Mouse (Mus musculus): ENCODE results near the gene Ptpn3.

Ptpn3 gene

GRCm38 (mm10) chr4:57261813-57262212 lies 39.8 kb downstream of the Ptpn3 start:
- no peak for DNase-seq

GRCm38 (mm10) chr4:57258159-57259035 lies 43.2 kb downstream of the Ptpn3 start:
- DNase-seq = no peak

- DNase-seq = no peak
These were observed 44.2 kb downstream of the Ptpn3 start for GRCm38 (mm10) chr4:57257409-57257808.

- no peak for DNase-seq
These were observed 44.9 kb downstream of the Ptpn3 start for GRCm38 (mm10) chr4:57256761-57257160.

DNA sequence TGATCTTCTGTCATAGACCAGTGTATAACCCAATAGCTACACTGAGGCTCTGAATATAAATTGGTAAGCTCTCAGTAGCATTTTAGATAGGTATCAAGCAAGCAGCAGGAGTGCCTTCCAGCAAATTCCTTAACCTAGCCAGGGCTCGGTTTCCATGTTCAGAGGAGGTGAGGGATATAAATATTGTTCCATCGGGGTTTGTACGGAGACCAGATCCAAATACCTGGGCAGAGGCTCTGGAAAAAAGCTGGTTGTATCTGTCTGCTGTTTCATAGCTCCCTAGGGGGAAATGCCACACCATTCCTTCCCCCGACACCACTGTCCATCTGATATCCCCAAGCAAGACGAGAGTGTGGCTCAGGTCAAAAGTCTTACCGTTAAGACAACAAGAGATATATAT lies 47.2 kb downstream of the Ptpn3 start:
- DNase-seq = no peak

DNA sequence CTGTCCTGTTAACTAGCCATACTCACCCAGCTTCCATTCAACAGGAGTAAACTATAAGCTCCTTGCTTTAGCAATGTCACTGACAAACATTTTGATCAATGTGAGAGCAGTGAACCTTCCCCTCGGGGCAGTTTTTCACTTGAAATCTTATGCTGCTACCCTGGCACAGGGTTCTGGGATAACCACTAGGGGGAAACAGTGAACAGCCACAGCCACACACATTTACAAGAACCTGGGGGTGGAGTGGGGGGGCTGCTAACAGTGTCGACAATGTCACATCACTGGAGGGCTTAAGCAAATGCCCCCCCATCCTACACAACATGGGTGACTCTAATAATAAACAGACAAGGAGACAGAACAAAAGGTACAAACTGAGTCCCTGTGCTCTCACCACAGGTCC lies 51.0 kb downstream of the Ptpn3 start:
- peak; percentile 38 for DNase-seq

- no peak for DNase-seq
These were observed 52.5 kb downstream of the Ptpn3 start for GRCm38 (mm10) chr4:57249108-57249507.

DNA sequence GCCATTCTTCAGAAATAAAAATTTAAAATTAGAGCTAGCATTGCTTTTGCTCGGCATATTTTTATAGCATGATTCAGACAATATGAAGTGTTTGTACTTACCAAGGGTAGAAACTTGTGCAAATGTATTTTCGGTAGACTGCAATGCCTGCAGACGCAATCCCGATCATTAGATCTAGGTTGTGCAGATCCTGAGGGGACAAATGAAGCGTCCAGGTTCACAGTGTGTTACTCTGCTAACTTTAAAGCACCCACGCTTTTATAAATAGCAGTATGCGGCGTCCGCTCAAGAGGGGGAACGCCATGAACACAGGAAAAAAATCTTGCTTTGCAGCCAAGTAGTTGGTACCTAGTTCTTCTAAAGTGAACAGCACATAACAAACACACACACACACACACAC lies 56.8 kb downstream of the Ptpn3 start:
- DNase-seq = no peak

DNA sequence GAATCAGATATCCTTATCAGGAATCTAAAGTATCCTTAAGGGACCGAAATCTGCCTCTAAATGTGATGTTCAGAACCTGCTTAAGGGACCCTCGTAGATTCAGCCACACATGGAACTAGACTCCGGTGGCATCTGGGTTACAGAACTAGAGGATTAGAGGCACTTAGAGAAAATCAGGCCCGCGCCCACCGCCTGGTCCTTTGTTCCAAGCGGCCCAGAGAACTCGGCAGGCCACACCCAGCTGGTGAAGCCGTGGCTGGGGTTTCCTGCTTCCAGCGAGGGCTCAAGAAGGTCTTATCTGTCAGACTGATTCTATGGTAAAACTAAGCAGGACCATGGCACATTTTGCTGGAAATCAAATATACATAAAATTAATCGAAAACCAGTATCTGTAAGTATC lies 58.3 kb downstream of the Ptpn3 start:
- no peak for DNase-seq

- peak; percentile 24 for DNase-seq
These were observed 60.7 kb downstream of the Ptpn3 start for GRCm38 (mm10) chr4:57240934-57241333.

DNA sequence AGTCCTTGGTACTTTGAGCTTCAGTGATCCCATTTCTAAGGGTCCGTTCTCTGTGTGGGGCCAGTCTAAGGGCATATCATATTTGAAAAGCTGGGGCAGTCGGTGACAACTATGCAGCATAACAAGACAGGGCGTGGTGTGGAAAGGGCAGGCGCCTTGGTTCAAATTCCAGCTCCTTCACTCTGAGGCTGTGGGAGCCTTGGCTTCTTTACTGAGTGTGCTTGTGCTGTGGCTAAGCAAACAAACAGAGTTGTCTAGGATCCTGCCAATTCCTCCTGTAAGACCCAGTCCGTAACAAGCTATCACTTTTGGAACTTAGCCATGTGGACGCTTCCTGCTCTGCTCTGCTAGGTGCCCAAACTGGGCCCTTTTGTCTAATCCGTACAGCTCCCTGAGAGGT lies 61.5 kb downstream of the Ptpn3 start:
- no peak for DNase-seq

GRCm38 (mm10) chr4:57239112-57239511 lies 62.5 kb downstream of the Ptpn3 start:
- no peak for DNase-seq

DNA sequence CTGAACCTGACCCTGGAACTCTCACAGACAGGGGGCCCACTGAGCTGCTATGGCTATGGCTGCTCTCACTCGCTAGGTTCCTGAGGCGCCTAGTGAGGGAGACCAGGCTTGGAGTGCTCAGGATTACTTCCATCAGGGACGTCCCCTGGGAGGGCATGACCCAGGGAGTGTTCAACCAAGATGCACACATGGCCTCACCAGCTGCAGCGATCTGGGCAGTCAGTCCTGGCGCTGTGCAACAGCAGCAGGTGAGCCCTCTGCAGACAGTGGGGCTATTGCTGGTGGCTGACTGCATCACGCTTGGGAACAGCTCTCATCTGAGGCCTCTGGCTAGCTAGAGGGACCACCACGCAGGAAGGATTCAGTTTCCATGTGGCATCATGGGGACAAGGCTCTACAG lies 63.5 kb downstream of the Ptpn3 start:
- DNase-seq = no peak

DNA sequence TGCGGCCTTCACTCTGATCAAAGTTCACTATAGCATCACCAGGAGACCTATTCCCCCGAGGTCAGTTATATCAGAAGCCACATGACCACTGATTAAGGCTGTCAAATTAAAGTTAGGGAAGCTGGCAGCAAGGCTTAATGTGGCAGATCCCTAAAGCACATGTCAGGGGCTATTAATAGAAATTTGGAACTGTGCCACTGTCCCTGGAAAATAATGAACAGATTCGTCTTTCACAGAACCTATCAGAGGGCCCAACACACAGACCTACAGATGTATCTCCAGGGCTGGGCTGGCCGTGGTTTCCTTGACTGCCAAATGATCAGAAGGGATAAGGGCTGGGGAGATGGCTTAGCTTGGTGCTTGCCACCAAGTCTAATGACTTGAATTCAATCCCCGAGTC lies 65.1 kb downstream of the Ptpn3 start:
- no peak for DNase-seq

DNA sequence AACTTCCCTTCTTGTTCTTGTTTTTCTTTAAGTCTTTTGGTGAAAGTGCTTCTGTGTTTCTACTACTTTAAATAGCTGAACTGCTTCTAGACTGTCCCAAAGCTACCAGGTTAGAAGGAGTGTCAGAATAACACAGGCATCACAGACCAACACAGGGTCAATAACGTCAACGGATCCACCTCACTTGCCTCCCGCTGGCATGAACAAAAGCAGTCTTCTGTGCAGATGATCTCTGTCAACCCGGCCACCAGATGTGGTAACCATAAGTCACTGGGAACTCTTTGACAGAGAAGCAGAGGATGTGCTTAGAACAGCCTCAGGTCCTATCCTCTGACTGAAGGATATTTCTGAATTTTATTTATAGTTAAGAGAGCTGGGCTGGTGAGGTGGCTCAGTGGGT lies 65.9 kb downstream of the Ptpn3 start:
- DNase-seq = no peak

- no peak for DNase-seq
These were observed 67.3 kb downstream of the Ptpn3 start for GRCm38 (mm10) chr4:57234348-57234747.

- no peak for DNase-seq
These were observed 69.2 kb downstream of the Ptpn3 start for GRCm38 (mm10) chr4:57232439-57232838.

GRCm38 (mm10) chr4:57231323-57231722 lies 70.3 kb downstream of the Ptpn3 start:
- DNase-seq = peak; percentile 32

- DNase-seq = no peak
These were observed 71.3 kb downstream of the Ptpn3 start for GRCm38 (mm10) chr4:57230341-57230740.

DNA sequence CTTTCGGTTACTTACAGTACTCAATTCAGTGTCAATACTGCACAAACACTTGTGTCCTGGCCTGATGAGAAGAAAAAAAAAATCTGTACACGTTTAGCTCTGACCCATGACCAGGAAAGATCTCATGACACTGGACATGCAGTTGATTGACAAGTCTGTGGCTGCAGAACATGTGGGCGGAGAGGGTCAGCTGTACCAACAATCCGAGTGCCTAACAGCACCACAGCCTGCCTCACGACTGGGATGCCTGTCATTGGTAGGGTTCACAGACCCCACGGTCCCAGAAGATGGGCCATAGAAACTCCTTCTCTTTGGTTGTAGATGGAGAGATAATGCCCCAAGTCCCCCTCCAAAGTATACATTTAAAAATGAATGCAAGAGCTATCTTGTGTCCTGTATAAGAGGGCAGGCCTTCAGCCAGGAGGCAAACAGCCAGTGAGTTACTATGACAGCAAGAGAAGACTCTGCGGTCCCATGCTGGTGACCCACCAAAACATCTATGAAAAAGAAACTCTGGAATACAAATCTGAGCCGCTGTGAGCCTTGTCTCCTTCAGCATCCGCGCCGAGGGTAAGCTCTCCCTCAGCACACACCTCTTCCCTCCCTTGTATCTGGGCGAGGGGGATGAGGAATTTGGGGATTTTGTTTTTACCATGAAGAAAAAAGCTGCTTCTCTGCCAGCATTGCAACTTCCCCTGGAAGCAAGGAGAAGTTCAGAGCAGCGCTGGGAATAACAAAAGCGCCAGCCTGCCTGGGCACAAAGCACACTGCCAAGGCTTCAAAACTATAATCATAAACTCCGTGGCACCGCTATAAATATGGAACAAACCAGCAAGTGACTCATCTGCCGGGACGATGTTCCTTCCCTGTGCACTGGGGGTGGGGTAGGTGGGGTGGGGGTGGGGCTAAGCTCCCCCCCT lies 72.8 kb downstream of the Ptpn3 start:
- DNase-seq = no peak

DNA sequence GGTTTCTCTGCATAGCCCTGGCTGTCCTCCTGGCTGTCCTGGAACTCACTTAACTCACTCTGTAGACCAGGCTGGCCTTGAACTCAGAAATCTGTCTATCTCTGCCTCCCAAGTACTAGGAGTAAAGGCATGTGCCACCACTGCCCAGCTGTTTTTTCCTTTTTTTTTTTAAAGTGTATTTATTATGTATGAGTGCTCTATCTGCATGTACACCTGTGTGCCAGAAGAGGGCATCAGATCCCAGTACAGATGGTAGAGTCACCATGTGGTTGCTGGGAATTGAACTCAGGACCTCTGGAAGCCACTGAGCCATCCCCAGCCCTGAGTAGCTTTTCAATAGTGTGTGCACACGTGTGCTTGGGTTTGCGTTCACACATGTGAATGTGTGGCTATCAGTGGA lies 76.9 kb downstream of the Ptpn3 start:
- DNase-seq = no peak

DNA sequence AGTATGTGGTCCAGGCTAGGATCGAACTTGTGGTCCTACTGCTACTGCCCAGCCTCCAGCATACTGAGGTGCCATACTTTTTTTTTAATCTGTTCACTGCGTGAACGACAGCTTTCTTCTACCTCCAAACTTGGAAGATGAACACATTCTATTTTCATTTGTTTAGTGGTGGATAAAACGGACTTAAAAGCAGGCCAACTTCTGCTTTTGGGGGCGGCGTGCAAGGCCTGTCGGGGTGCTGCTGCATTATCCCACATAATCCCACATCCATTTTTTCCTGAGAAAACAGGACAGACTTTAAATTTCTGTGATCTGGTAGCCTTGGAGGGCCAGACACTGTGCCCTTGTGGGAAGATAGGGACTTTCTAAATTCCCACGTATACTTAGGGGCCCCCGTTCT lies 83.9 kb downstream of the Ptpn3 start:
- no peak for DNase-seq

GRCm38 (mm10) chr4:57216535-57216934 lies 85.1 kb downstream of the Ptpn3 start:
- DNase-seq = no peak

GRCm38 (mm10) chr4:57214852-57215251 lies 86.8 kb downstream of the Ptpn3 start:
- no peak for DNase-seq
